Mouse (Mus musculus) embryo, embryonic 10.5 days (tissue): Measurements from ENCODE around the gene Casz1.

Experiments
- DNase-seq: peaks from one replicate; pipeline ENCODE4 v3.0.0-alpha.2; 2015; ENCODE audit warnings: low spot score

Gene Casz1

GRCm38 (mm10) chr4:148804137-148804779 lies at the start of gene Casz1:
Gene Casz1, plus strand, starts transcription at chr4:148804429.
- DNase-seq: peak; percentile 93

DNA sequence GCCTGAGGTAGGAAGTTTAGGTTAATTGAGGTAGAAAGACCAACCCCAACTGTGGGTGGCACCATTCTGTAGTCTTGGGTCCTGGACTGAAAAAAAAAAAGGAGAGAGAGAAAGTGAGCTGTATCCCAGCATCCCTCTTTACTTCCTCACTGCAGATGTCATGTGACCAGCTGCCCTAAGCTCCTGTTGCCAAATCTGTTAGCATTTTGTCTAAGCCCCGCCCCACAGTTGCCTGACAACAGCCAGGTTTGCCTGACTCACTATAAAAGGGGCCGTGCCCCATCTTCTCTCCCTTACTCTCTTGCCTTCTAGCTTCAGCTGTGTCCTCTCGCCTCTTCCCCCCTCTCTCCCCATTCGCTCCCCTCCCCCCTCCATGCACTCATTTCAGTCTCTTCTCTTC lies 45.4 kb upstream of the Casz1 start:
- peak; percentile 35 for DNase-seq

- no peak for DNase-seq
Measured at GRCm38 (mm10) chr4:148760152-148760551, 44.1 kb upstream of the Casz1 start.

DNA sequence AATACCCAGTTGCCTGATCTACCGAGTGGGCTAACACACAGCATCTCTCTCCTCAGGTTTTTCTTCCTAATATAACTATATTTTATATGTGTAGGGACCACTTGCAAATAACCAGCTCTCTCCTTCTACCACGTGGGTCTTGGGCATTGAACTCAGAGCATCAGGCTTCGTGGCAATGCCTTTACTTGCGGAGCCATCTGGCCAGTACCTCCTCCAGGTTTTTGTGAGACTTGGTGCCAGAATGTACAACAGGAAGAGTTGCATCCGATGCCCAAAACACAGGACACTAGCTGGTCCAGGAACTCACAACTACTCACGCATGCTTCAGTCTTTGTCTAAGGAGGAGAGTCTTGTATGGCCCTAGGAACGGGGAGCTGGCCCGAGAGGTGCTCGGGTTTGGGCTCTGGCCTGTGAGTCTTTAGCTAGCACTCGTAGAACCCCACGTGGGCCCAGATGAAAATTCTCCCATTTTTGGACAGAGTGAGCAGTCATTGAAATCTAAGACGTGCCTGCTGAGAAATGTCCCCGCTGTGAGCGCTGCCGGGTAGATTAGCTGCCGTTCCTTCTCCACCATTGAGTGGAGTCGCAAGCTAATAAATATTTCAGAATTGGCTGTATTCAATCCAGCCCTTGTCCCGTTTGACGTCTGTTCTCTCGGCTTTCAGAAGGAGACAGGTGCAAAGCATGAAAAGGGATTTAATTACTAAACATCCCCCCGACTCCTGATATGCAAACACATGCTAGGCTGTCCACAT lies 38.0 kb upstream of the Casz1 start:
- DNase-seq: no peak

- DNase-seq: no peak
Measured at GRCm38 (mm10) chr4:148767655-148768305, 36.4 kb upstream of the Casz1 start.

DNA sequence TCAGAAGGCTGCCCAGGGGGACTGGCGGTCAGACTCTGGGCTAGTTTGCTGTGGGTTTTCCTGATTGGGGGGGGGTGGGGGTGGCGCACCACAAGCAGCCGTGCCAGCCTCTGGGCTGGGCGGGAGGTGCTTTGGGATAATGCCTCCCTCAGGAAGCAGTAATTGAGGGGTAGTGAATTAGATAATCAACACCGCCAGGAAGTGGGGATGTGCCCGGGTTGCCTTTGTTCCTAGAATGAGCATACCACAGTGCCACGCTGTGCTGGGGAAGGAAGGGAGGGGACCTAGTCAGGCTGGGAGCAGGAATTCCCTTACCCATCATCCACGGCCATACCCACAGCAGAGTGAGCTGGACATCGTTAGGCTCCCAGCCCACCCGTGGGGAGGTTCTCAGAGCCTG lies 35.6 kb upstream of the Casz1 start:
- no peak for DNase-seq

DNA sequence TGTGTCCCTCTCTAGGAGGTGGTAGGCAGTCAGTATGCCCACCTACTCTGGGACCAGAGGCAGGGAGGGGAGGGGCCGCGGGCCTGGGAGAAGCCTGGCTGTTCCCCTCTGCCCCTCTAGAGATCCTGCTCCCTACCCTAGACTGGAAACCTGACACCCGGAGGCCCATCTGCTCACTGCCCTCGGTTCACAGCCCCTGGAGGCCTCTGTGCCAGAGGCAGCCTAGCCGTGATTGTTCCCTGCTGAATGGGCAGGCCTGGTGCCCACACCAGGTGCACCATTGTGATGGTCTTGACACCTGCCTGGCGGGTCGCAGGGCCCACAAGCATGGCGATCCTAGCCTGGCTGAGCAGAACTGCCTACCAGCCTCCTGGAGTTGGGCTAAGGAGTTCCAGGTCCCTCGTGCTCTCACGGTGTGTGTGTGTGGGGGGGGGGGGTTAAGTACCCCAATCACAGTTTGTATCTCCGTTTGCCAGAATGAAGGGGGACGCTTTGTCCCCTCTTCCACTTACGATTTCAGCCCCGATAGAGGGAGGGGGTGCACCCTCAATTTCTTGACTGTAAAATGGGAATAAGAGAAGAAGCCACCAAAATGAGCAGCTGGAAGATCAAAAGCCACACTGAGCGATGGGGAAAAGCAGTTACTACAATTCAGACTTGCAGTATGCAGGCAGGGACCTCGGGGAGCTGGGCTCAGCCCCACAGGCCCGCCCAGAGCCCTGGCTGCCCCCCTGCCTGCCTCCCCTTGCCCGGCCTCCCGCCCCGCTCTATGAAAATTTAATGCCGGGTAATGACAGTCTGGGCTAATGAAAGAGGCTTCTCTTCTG lies 33.4 kb upstream of the Casz1 start:
- peak; percentile 76 for DNase-seq

DNA sequence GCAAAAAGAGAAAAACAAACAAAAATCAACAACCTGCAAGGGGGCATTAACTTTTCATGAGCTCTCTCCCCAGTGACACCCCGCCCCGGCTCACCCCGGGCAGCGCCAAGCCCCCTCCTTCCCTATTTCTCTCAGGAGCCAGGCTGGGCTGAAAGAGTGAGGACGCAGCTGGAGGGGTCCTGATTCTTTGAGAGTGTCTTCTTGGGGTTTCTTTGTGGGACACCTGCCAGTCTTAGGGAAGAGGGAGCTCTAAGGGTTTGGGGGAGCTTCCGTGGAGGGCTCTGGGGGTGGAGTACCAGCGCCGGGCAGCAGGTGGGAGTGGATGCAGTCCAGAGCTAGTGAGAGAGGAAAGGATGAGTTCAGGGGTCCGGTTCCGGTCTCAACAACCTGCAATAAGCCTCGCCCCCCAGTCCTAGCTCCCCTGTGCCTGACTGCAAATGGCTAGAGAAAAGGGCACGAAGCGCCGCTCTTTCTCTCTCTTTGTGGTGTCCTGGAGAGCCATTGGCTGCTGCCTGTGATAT lies 32.8 kb upstream of the Casz1 start:
- no peak for DNase-seq

DNA sequence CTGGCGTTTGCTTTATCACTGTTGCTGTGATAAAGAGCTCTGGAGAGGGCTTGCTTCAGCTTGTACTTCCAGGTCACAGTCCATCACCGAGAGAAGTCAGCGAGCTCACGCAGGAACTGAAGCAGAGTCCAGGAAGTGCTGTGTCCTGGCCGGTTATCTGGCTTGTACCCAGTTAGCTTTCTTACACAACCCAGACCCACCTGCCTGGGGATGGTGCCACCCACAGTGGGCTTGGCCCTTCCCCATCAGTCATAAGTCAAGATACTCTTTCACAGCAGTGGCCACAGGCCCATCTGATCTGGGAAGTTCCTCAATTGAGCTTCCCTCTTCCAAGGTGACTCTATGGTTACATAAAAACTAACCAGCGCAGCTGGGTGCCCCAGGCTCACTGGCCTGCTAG lies 31.6 kb upstream of the Casz1 start:
- no peak for DNase-seq

GRCm38 (mm10) chr4:148774036-148774435 lies 30.2 kb upstream of the Casz1 start:
- no peak for DNase-seq

DNA sequence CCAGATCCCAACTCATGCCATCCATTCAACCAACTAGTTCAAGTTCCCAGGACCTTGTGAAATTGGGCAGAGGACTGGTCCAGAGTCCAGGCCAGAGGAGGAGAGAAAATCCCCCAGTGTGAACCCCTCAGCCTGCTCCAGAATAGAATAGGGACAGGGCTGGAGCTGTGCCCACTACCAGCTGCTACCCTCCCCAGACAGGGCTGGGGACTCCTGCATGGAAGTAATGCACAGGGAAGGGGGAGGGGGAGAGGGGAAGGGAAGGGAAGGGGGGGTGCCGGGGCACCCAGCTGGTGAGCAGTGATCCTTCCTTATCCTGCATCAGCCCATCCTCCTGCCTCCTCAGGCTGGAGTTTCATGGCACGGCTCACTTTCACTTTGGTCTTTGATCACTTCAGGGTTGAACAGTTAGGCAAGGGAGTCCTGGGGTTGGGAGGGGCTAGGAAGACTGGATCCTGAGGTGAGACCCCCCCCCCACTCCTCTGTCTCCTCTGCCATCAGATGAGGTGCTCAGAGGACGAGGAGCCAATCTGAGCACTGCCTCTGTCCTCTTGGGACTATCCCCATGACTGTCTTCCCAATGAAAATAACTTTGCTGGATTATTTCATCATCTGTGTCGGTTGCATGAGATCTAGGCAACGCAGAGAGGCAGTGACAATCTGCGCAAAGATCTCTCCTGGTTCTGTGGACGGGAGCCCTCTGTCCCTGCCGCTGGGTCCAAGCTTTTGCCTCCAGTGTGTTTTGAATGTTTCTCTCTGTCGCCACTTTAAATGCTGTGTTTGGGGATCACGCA lies 28.6 kb upstream of the Casz1 start:
- no peak for DNase-seq

DNA sequence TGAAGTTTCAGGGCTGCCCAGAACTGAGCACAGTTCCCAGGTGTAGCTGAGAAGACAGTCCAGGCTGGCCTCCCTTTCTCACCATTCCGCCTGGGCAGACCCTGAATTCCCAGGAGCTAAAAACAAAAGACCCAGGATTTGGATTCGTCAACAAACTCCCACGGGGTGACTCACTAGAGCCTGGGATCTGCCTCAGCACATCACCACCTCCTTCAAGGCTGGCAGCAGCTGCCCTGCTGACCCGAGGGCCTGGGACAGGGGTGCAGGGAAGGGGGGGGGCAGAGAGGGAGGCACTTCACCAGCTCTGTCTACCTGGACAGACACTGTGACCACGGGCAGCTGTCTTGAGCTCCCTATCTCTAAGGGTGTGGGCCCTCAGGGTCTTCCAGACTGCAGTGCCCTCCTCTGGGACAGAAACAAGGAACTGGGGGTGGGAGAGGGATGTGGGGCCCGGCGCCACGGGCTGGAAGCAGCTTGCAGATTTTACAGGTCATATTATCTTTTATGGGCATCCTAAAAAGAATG lies 24.1 kb upstream of the Casz1 start:
- no peak for DNase-seq

- no peak for DNase-seq
Measured at GRCm38 (mm10) chr4:148781516-148781915, 22.7 kb upstream of the Casz1 start.

GRCm38 (mm10) chr4:148782880-148783279 lies 21.3 kb upstream of the Casz1 start:
- no peak for DNase-seq

- no peak for DNase-seq
Measured at GRCm38 (mm10) chr4:148783760-148784159, 20.5 kb upstream of the Casz1 start.

DNA sequence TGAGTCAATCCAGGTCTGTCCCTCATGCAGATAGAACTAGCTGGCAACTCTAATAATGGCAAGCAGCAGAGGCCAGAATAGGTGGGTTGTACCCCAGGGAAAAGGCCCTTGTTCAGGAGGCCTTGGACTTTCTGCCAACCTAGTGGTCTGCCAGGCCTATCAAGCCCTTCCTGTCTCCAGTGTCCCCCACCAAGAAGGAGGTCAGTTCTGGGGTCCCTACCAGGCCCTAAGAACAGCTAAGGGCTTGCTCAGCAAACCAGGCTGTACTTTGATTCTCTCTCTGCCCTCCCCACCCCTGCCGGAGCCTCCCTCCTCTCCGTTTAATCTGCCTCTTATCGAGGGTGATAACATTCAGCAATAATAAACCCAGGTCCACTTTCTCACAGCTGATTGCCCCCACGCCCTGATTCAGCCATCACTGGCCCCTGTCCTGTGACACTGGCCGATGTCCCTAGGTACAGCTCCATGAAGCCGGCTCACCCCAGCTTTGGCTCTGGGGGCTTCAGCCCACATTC lies 19.1 kb upstream of the Casz1 start:
- DNase-seq: no peak

DNA sequence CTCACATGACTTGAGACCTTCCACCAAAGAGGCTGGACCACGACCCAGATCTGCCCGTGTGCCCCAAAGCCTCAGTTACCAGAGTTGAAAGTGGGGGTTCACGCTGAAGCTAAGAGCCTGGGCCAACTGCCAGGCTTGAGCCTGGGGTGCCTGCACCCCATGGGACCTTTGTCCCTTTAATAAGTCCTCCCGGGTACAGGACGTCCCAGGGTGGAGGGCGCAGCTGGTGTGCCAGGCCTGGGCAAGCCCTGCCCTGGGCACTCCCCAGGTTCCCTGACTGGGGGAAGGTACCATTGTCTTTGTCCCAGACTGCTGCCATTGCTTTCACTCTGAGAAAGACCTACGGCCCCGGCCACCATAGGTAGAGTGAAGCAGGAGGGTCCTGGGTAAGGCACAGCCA lies 18.2 kb upstream of the Casz1 start:
- no peak for DNase-seq

- no peak for DNase-seq
Measured at GRCm38 (mm10) chr4:148790940-148791339, 13.3 kb upstream of the Casz1 start.

DNA sequence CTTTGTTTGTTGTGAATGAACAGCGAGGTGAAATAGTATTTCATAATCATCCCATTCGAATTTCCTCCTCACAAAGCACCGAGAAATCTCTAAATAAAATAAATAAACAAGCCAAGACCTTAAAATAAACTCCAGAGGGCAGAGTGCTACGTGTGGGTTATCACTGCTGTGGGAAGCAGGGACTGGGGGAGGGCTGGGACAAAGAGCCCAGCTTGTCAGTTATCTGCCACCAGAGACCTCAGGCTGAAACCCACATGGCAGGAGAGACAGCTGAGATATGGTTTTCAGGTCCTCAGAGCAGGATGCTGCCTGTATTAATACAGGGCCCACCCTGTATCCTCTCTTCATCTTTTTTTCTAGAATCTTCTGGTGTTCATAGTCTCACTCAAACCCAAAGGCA lies 9.2 kb upstream of the Casz1 start:
- no peak for DNase-seq

DNA sequence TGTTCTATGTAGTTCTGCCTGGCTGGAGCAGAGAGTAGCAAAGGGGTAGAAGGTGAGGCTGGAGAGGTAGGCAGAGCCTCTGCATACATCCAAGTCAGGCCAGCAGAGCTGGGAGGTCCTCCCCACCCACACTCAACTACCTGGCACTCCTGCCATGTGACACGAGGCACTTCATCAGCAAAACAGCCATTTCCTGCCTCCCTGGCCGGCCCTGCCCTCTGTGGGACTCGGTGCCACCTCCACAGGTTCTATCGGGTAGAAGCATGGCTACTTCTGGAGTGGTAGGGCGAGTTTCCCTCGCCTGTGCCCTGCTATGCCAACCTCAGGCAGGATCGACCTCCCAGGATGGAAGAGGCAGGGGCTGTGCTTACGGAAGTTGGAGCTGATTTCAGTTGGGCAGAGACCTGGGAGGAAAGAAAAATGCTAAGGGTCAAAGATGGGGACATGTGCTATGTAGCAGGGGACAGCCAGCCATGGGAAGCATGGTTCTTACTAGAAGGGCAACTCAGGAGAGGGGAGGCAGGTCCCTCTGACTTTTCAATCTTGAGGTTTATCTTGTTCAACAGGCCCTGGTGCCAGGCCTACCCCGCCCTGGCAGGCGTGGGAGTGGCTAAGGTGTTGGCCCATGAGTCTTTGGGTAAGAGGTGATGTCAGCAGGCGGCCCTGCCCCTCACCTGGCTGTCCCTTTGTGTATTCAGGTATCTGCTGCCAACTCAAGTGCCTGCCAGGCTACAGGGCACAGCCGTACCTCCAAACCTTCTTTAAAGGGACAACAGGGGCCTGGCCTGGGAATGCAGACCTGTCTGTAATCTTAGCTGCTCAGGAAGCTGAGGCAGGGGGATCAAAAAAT lies 6.5 kb upstream of the Casz1 start:
- DNase-seq: no peak
